Mouse (Mus musculus) c-Kit-positive CD71-negative TER-119-negative erythroid progenitor cells, embryonic 14.5 days (primary cell): ENCODE measurements around the gene Pcsk2.
A peak's percentile ranks its signal among the peaks of the same experiment; 100 is the strongest.

Experiments used
- DNase-seq: peaks from one replicate; pipeline ENCODE4 v3.0.0-alpha.2; 2013; ENCODE audit warnings: low read depth

Pcsk2 gene

GRCm38 (mm10) chr2:143545758-143546246, at the start of gene Pcsk2:
TSS of gene Pcsk2 (plus strand) at chr2:143546156.
- no peak for DNase-seq

- DNase-seq = no peak
Measured at GRCm38 (mm10) chr2:143500845-143501244, 45.1 kb upstream of the Pcsk2 start.

- DNase-seq = no peak
Measured at GRCm38 (mm10) chr2:143501760-143502159, 44.2 kb upstream of the Pcsk2 start.

GRCm38 (mm10) chr2:143502203-143502602, 43.8 kb upstream of the Pcsk2 start:
- no peak for DNase-seq

- DNase-seq = peak; percentile 24
Measured at GRCm38 (mm10) chr2:143536485-143536884, 9.5 kb upstream of the Pcsk2 start.

- no peak for DNase-seq
Measured at GRCm38 (mm10) chr2:143545299-143545751, 631 bp upstream of the Pcsk2 start.

GRCm38 (mm10) chr2:143546412-143547211, 656 bp downstream of the Pcsk2 start:
- DNase-seq = no peak

- no peak for DNase-seq
Measured at GRCm38 (mm10) chr2:143547251-143548090, 1.5 kb downstream of the Pcsk2 start.

- DNase-seq = no peak
Measured at GRCm38 (mm10) chr2:143560384-143560783, 14.4 kb downstream of the Pcsk2 start.

- no peak for DNase-seq
Measured at GRCm38 (mm10) chr2:143565062-143565461, 19.1 kb downstream of the Pcsk2 start.

- no peak for DNase-seq
Measured at GRCm38 (mm10) chr2:143565961-143566360, 20.0 kb downstream of the Pcsk2 start.

- no peak for DNase-seq
Measured at GRCm38 (mm10) chr2:143585341-143585740, 39.4 kb downstream of the Pcsk2 start.

GRCm38 (mm10) chr2:143590398-143590797, 44.4 kb downstream of the Pcsk2 start:
- no peak for DNase-seq

GRCm38 (mm10) chr2:143603071-143603470, 57.1 kb downstream of the Pcsk2 start:
- no peak for DNase-seq

GRCm38 (mm10) chr2:143603871-143604512, 58.0 kb downstream of the Pcsk2 start:
- no peak for DNase-seq

GRCm38 (mm10) chr2:143610355-143611331, 64.7 kb downstream of the Pcsk2 start:
- no peak for DNase-seq

- no peak for DNase-seq
Measured at GRCm38 (mm10) chr2:143613466-143613865, 67.5 kb downstream of the Pcsk2 start.

- DNase-seq = no peak
Measured at GRCm38 (mm10) chr2:143614775-143615174, 68.8 kb downstream of the Pcsk2 start.

GRCm38 (mm10) chr2:143620916-143621315, 75.0 kb downstream of the Pcsk2 start:
- DNase-seq = no peak

GRCm38 (mm10) chr2:143623916-143624315, 78.0 kb downstream of the Pcsk2 start:
- no peak for DNase-seq

- no peak for DNase-seq
Measured at GRCm38 (mm10) chr2:143643305-143643704, 97.3 kb downstream of the Pcsk2 start.
